Mouse (Mus musculus): ENCODE data around the gene Arid2.
"Not testable (repeated sequence)": the region's sequence is repeated elsewhere in the genome, so short reads cannot be mapped to it uniquely, and the experiment has no call there.

The Arid2 gene

DNA sequence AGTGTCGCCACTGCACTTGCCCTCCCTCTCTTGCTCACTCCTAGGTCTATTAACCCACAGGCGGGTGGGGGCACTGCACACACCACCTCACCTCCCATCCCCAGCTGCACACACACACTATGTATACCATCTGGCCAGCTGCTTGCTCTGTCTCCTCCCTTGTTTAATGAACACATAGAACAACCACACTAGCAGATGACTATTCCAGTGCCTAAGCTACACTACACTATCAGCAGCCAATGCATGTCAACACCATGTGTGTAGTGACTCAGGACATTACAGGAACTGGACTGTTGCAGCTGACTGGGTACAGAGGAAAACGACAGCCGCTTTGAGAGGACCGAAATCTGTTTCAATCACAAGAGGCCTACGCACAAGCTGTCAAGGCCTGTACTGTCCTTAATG lies 121.4 kb downstream of the Arid2 start:
- DNase-seq (ENCODE audit: low read depth, low spot score) = no peak

DNA sequence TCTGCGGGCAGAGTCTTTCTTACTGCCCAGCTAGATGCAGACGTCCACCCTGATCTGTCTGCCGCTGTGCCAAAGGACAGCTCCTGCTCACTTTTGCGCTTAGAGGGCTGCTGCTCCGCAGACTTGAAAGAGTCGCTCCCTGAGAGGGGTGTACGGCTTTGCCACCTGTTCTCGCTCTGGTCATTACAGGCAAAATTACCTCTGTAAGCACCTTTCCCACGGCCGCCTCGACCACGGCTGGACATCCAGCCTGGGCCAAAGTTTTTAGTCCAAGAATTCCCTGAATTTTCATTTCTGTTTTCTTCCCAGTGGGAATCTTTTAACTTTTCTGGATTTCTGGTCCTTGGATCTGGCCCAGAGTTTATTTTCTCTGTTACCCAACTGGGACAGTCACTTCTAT lies 130.8 kb downstream of the Arid2 start:
- no peak for DNase-seq (ENCODE audit: low read depth, low spot score)

DNA sequence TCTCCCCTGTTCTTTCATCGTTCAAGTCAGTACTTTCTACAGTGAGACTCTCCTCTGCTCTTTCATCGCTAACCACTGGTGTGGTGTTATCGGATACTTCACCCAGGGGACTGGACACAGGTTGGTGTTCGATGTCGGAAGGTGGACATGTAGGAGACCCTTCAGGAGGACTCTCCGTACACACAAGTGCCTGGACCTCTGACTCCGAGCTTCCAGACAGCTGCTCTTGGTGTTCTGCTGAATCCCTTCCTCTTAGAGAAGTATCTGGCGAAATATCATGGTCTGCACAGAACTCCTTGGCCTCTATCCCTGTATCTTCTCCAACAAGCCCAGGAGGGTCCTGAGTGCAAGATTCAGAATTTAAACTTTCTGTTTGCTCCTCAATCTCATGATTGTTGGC lies 132.6 kb downstream of the Arid2 start:
- DNase-seq (ENCODE audit: low read depth, low spot score) = no peak

DNA sequence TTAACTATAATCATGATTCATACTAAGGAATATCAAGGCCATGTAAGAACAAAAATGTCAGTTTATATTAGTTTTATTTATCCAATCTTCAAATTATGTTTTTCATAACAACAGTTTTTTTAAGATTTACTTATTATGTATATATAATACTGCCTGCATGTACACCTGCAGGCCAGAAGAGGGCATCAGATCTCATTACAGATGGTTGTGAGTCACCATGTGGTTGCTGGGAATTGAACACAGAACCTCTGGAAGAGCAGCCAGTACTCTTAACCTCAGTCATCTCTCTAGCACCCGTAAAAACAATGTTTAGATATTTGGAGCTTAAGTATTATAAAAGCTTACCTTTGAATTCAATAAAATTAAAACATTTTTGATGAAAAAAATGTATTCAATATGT lies 146.9 kb downstream of the Arid2 start:
- DNase-seq (ENCODE audit: low read depth, low spot score) = no peak

DNA sequence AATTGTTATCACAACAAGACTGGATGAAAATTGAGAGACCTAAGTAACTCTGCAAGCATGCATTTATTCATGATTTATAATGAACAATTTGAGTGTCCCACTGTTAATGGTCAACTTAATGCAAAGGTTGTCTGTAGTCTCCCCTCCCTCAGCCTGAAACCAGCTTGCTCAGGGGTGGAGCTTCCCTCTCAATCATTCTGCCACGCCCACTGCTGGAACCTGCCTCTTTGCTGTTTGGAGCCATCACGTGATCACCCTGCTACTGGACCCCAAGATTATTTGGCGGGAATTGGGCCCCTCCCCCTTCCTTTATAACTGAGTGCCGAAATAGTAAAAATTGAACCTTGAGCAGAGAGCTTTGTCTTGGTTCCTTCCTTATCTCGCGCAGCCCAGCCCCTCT lies 154.2 kb downstream of the Arid2 start:
- not testable (repeated sequence) for DNase-seq (ENCODE audit: low read depth, low spot score)

DNA sequence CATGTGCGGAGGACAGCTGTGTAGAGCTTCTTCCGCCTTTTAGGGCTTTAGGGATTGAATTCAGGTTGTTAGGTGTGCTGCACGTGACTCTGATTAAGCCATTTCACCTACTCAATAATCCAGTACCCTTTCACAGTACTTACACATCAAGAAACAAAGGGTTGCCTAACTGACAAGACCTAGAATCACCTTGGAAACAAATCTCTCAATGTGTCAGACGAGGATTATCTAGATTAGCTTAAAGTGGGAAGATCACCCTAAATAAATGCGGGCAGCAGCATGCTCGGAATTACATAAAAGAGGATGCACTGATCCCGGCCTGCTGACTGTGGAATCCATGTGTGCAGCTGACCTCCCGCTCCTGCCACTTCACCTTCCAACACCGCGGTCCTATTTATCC lies 159.5 kb downstream of the Arid2 start:
- DNase-seq (ENCODE audit: low read depth, low spot score) = no peak

DNA sequence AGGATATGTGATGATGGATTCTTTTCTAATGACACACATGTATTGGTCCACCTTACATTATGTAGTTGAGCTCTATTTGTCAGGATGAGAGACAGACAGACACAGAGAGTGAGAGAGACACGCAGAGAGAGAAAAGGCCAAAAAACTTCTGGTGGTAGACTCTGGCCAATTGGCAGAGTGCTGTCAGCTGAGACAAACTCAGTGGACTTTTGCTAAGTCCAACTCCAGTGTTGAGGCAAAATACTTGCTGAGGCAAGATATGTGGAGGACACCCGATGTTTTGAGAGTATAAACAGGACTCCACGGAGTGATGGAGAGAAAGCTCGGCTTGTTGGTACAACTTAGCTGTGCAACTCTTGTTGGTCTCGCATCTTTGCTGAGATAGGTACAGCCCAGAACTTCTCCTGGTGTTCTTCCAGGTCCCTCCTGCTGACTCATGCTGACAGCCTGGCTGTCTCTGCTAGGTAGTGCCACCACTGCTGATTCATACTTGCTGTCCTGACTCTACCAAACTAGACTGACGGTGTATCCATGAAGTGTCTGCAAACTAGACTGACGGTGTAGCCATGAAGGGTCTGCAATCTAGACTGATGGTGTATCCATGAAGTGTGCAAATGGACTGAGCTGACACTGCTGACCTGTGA lies 161.5 kb downstream of the Arid2 start:
- DNase-seq (ENCODE audit: low read depth, low spot score) = no peak

DNA sequence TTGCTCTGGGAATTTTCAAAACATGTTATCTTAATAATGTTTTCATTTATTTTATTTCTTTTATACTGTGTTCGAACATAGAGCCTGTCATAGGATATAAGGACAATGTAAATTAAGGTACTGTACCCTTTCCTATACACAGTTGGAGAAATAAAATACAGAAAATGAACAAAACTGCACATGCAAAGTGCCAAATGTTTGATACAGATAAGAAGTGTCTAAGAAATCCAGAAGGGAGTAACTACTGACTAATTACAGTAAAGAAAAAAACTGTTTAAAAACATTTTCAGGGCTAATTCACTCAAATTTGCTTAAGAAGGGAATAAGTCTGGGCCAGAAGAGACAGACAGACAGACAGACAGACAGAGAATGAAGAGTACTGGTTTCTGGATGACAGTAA lies 166.0 kb downstream of the Arid2 start:
- DNase-seq (ENCODE audit: low read depth, low spot score) = no peak

All from A20 (cell line).